Mouse (Mus musculus) hindbrain, embryonic 14.5 days (tissue): ENCODE measurements around the gene Rsg1. TPM values are rescaled to one million over a fixed set of nuclear protein-coding genes. Genes with fewer than 3 reads are reported as not detected.

ENCODE experiments used
- ATAC-seq: fragments of 200-750 bp; cut with Nextera tagmentation; 2 replicates; pipeline ENCODE4 v1.8.0; 2017; ENCODE audit warnings: moderate number of reproducible peaks, mild to moderate bottlenecking, moderate TSS enrichment, moderate library complexity; ENCODE audit not compliant: low FRiP score
- DNase-seq: peaks from one replicate; pipeline ENCODE4 v3.0.0-alpha.2; 2015; ENCODE audit warnings: low spot score
- H3K27ac ChIP-seq: fragments of 300-500 bp; sonication (generic); 2 replicates; pipeline ENCODE4 v1.5.1; 2014; ENCODE audit warnings: mild to moderate bottlenecking, moderate library complexity
- H3K27me3 ChIP-seq: fragments of 300-500 bp; sonication (generic); 2 replicates; pipeline ENCODE4 v1.6.1; 2014; ENCODE audit warnings: mild to moderate bottlenecking, low read length, mixed read lengths; ENCODE audit not compliant: control insufficient read depth, insufficient read depth
- H3K36me3 ChIP-seq: fragments of 300-500 bp; sonication (generic); replicated peaks from 2 replicates; pipeline ENCODE4 v1.6.1; 2014; ENCODE audit not compliant: control insufficient read depth, insufficient read depth
- H3K4me1 ChIP-seq: fragments of 300-500 bp; sonication (generic); replicated peaks from 2 replicates; pipeline ENCODE4 v1.6.1; 2014; ENCODE audit warnings: antibody characterized with exemption, low read length, mixed read lengths; ENCODE audit not compliant: control insufficient read depth, insufficient read depth
- H3K4me2 ChIP-seq: fragments of 300-500 bp; sonication (generic); replicated peaks from 2 replicates; pipeline ENCODE4 v1.6.1; 2014; ENCODE audit warnings: mild to moderate bottlenecking, moderate library complexity
- H3K4me3 ChIP-seq: fragments of 300-500 bp; sonication (generic); replicated peaks from 2 replicates; pipeline ENCODE4 v1.5.1; 2014; ENCODE audit warnings: mild to moderate bottlenecking, low read length
- H3K9ac ChIP-seq: fragments of 300-500 bp; sonication (generic); 2 replicates; pipeline ENCODE4 v1.6.1; 2014
- H3K9me3 ChIP-seq: fragments of 300-500 bp; sonication (generic); 2 replicates; pipeline ENCODE4 v1.6.1; 2016; ENCODE audit warnings: low read length; ENCODE audit not compliant: control insufficient read depth
- WGBS: fragments of 180-500 bp; shearing (Covaris S2); extraction: QIAGEN DNeasy Blood & Tissue Kit; methylation state at CpG from one replicate; pipeline ENCODE4 v1.1.7; 2014; 5-methylcytosine and 5-hydroxymethylcytosine counted together
- polyA plus RNA-seq: library from polyadenylated mRNA; unstranded; fragments of >200 nt; fragmentation: Nextera tagmentation; extraction: Ambion mirVana; gene quantifications from 2 replicates; pipeline ENCODE4 v1.2.1, GENCODE M21; 2014

The Rsg1 gene
- polyA plus RNA-seq, 1 experiment from 2014 or later = 6.0 TPM

DNA sequence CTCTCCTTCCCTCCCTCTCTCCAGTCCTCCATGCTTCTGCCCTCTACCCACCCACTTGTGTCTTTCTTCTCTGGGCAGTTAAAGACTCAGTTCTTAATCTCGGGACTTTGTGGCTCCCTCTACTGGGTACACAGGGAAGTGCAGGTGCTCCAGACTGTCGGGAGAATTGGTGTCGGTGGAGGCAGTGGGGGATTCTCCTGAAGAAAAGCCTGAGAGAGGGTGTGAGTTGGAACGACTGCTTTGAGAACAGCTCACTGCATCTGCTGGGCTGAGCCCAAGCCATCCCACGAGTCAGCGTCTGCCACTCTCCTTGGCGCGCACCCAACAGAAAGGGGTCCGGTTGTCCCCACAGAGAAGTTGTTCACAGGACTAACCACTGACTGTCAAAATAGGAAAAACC is 54.1 kb downstream of the Rsg1 start:
- no peaks in the 10 kb centered on the region for H3K9me3 ChIP-seq
- no peak overlapping the region for H3K4me3 ChIP-seq
- H3K9ac ChIP-seq = no peak overlapping the region
- no peaks in the 10 kb centered on the region for H3K27me3 ChIP-seq
- WGBS = 46% methylated on average over 9 of the region's 9 CpGs
- H3K4me2 ChIP-seq = no peak overlapping the region
- no peaks in the 10 kb centered on the region for H3K36me3 ChIP-seq
- peak; percentile 62 for DNase-seq
- ATAC-seq = no peak
- H3K4me1 ChIP-seq = no peaks in the 10 kb centered on the region
- no peak overlapping the region for H3K27ac ChIP-seq

- no peak for DNase-seq
- Histone ChIP-seq H3K27ac (no peak overlapping the region), H3K36me3 (no peaks in the 10 kb centered on the region), H3K9ac (no peak overlapping the region), H3K27me3 (no peaks in the 10 kb centered on the region), H3K4me1 (no peaks in the 10 kb centered on the region), H3K4me3 (no peak overlapping the region), H3K4me2 (no peak overlapping the region), H3K9me3 (no peaks in the 10 kb centered on the region)
- 90% methylated on average over 4 of the region's 4 CpGs for WGBS
- no peak for ATAC-seq
Measured at GRCm38 (mm10) chr4:141268350-141268749, 54.6 kb downstream of the Rsg1 start.

- ATAC-seq (no peak), DNase-seq (no peak)
- Histone ChIP-seq H3K27me3 (no peaks in the 10 kb centered on the region), H3K4me1 (0 out of 2 replicates have a peak, but pooled peaks cover 1% of the 10 kb centered on the region), H3K4me3 (no peak overlapping the region), H3K9me3 (no peaks in the 10 kb centered on the region), H3K36me3 (no peaks in the 10 kb centered on the region), H3K9ac (no peak overlapping the region), H3K27ac (no peak overlapping the region), H3K4me2 (no peak overlapping the region)
- WGBS = 86% methylated on average over 6 of the region's 6 CpGs
Measured at GRCm38 (mm10) chr4:141269080-141269479, 55.3 kb downstream of the Rsg1 start.

- no peaks in the 10 kb centered on the region for H3K36me3 ChIP-seq
- no peak for ATAC-seq
- 56% methylated on average over 15 of the region's 15 CpGs for WGBS
Measured at GRCm38 (mm10) chr4:141270201-141270940, 56.6 kb downstream of the Rsg1 start.

GRCm38 (mm10) chr4:141271228-141271627 is 57.5 kb downstream of the Rsg1 start:
- Histone ChIP-seq H3K36me3 (no peaks in the 10 kb centered on the region), H3K9me3 (no peaks in the 10 kb centered on the region), H3K9ac (no peak overlapping the region), H3K4me3 (no peak overlapping the region), H3K27ac (no peak overlapping the region), H3K4me2 (no peak overlapping the region), H3K4me1 (peaks cover 11% of the 10 kb centered on the region; the same call in 1 of the 2 replicates), H3K27me3 (no peaks in the 10 kb centered on the region)
- ATAC-seq = no peak
- DNase-seq = no peak
- WGBS = 85% methylated on average over 7 of the region's 7 CpGs

More at GRCm38 (mm10) chr4:141270201-141270940, 56.6 kb downstream of the Rsg1 start:
- H3K4me3 ChIP-seq = no peak overlapping the region
- H3K9me3 ChIP-seq = no peaks in the 10 kb centered on the region
- no peak for DNase-seq
- H3K4me1 ChIP-seq = peaks cover 11% of the 10 kb centered on the region; the same call in 1 of the 2 replicates
- H3K27ac ChIP-seq = no peak overlapping the region
- no peaks in the 10 kb centered on the region for H3K27me3 ChIP-seq
- no peak overlapping the region for H3K9ac ChIP-seq
- H3K4me2 ChIP-seq = no peak overlapping the region

DNA sequence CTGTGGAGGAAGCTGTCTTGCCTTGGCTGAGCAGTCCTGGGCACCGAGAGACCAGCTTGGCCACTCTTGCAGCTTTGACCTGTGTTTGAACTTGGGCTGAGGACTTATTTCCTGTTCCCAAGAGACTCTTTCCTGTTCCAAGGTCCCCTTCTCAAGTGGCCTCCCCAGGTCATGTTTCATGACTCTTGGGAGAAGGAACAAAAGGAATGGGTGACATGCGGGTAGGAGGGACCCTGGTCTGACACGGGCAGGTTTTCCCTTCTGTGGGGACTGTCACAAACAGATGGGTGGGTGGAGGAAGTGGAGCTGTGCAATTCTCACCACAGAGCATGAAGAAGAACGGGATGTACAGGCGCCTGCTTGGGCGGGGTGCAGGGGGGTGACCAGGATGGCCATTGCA is 58.0 kb downstream of the Rsg1 start:
- H3K4me3 ChIP-seq = no peak overlapping the region
- DNase-seq (no peak), ATAC-seq (no peak)
- no peak overlapping the region for H3K9ac ChIP-seq
- 88% methylated on average over 6 of the region's 6 CpGs for WGBS
- no peak overlapping the region for H3K4me2 ChIP-seq
- H3K27ac ChIP-seq = no peak overlapping the region
- no peaks in the 10 kb centered on the region for H3K9me3 ChIP-seq
- no peaks in the 10 kb centered on the region for H3K27me3 ChIP-seq
- no peaks in the 10 kb centered on the region for H3K36me3 ChIP-seq
- peaks cover 11% of the 10 kb centered on the region; the same call in 1 of the 2 replicates for H3K4me1 ChIP-seq

- ATAC-seq (no peak), DNase-seq (no peak)
- H3K9ac ChIP-seq = no peak overlapping the region
- H3K27me3 ChIP-seq = no peaks in the 10 kb centered on the region
- peaks cover 11% of the 10 kb centered on the region; the same call in 1 of the 2 replicates for H3K4me1 ChIP-seq
- H3K4me3 ChIP-seq = no peak overlapping the region
- WGBS = 20% methylated on average over 14 of the region's 14 CpGs
- H3K4me2 ChIP-seq = peak overlapping the region; percentile 29
- H3K27ac ChIP-seq = no peak overlapping the region
- H3K9me3 ChIP-seq = no peaks in the 10 kb centered on the region
- H3K36me3 ChIP-seq = no peaks in the 10 kb centered on the region
Measured at GRCm38 (mm10) chr4:141272878-141273277, 59.1 kb downstream of the Rsg1 start.

DNA sequence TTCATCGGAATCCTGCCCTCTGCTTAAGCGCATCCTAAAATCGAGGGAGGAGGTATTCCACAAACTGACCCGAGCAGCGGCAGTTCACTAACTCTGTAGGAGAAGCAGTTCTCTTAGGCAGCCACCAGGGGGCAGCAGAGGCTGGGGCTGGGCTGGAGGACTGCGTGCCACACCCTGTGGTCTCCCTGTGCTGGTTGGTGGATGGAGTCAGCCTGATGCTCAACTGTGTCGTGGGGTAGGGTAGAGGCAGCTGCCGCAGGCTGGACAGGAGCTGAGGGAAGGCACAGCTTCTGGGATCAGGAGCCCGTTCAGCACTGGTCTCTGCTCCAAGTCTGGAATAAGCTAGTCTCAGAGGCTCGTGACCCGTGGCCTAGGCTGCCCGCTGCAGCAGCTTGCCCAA is 59.5 kb downstream of the Rsg1 start:
- no peaks in the 10 kb centered on the region for H3K9me3 ChIP-seq
- ATAC-seq (peak; percentile 74), DNase-seq (peak; percentile 88)
- no peak overlapping the region for H3K4me3 ChIP-seq
- H3K9ac ChIP-seq = no peak overlapping the region
- H3K36me3 ChIP-seq = no peaks in the 10 kb centered on the region
- no peak overlapping the region for H3K27ac ChIP-seq
- peaks cover 11% of the 10 kb centered on the region; the same call in 1 of the 2 replicates for H3K4me1 ChIP-seq
- 20% methylated on average over 12 of the region's 12 CpGs for WGBS
- peak overlapping the region; percentile 29 for H3K4me2 ChIP-seq
- no peaks in the 10 kb centered on the region for H3K27me3 ChIP-seq

DNA sequence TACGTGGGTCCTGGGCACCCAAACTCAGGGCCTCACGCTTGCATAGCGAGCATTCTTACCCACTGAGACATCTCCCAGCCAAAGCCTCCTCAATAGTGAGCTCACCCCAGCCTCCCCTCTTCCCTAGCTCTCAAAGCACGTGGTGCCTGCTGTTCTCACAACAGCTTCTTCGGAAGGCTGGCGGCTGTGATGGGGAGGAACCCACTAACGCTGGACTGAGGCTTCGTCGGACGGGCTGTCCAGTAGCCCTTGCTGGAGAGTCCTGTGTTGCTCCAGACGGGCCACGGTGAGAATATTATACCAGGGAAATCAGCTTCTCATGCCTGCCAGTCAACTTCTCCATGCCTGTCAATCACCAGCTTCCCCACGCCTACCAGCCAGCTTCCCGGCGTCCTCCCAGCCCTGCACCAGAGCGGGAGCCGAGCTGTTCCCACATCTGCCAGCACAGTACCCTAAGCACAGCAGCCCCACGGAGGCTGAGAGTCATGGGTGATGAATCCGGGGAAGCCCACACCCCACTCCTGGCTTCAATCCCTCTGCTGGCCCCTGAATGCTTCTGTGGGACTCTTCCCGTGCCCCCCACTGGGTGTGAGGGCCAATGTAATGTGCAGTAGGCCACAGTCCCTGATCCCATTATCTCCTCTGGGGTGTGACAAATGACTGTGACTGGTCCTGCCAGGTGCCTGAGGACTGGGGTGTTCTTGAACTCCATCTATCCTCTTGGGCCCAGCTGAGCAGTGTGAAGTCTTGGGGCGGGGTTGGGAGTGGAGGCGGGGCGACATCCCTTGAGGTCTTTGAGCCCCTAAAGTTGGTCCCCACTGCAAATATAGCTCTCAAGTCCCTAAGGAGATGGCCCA is 61.0 kb downstream of the Rsg1 start:
- no peaks in the 10 kb centered on the region for H3K36me3 ChIP-seq
- ATAC-seq (peak; percentile 34), DNase-seq (no peak)
- peak overlapping the region; percentile 35 for H3K4me2 ChIP-seq
- WGBS = 26% methylated on average over 23 of the region's 23 CpGs
- H3K4me3 ChIP-seq = no peak overlapping the region
- peaks cover 11% of the 10 kb centered on the region; the same call in 1 of the 2 replicates for H3K4me1 ChIP-seq
- H3K27me3 ChIP-seq = no peaks in the 10 kb centered on the region
- H3K9ac ChIP-seq = 0 out of 2 replicates have a peak overlapping the region, but pooled peaks have one; percentile 20
- H3K27ac ChIP-seq = no peak overlapping the region
- H3K9me3 ChIP-seq = no peaks in the 10 kb centered on the region
